Mouse (Mus musculus): Measurements from ENCODE around the gene Tnr.

Tnr gene

DNA sequence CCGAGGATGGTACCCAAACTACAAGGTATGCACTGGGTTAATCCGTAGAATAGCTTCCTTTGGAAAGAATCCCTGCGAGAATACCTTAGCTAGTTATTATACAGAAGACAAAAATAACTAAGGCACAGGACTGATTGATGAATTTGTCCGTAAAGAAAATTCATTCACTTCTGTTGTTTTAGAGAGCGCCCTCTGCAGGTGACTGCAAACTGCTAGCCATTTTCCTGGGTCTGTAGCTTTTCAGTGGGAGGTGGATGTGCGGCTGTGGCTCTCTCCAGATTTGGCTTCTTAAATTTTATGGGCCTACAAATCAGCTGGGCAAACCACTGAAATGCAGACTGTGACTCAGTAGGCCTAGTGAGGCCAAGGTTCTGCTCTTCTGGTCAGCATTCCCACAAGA, 42.5 kb downstream of the Tnr start:
- DNase-seq (ENCODE audit: low read depth), result peak; percentile 9

DNA sequence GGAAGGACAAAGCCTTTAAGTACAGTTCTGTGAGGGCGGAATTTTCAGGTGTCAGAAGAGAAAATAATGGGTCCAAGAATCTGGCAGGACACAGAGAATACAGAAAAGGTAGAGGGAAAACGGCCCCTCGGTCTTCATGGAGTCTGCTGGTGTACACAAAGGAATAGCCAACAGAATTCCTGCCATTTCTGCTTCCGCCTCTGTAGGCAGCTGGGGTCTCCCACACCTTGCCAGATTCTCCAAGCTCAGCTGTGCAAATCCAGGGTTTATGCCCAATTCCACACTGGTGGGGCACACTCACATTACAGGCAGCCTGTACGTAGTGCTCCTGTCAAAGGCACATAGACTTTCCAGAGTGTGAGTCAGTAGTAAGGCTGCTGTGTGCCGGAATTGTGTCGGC, 43.6 kb downstream of the Tnr start:
- no peak for DNase-seq (ENCODE audit: low read depth)

DNA sequence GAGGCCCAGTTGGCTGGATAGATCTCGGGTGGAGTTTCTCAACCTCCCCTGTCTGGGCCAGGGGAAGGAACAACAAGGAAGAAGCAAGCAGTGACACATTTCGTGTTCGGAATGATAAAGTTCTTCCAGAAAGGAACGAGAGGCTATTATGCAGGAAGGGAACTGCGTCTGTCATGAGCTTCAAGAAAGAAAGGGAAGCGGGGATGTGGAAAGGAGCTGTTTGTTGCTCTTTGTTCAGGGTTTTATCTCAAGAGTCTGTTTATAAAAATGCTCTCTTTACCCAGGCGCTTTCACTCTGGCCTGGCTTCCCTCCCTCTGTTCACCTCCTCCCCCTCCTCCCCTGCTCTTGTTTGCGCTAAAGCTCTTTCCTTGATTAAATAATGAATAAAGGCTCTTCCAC, 46.7 kb downstream of the Tnr start:
- DNase-seq (ENCODE audit: low read depth), result no peak

DNA sequence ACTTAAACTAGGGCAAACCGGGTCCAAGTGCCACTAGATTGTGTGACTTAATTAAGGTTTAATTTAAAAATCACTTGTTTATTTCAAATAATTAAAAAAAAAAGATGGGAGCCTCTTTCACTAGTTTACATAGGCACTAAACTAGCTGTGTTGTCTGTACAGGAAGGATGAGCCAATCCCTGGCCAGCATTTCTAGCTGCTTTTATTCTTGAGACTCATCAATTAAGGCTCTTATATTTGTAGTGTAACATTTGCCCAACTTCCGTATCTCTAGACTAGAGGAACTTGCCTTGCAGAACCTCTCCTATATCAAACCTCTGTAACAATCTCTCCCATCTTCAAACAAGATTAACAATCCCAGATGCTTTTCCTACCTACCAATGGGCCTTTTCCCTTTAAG, 47.3 kb downstream of the Tnr start:
- no peak for DNase-seq (ENCODE audit: low read depth)

DNA sequence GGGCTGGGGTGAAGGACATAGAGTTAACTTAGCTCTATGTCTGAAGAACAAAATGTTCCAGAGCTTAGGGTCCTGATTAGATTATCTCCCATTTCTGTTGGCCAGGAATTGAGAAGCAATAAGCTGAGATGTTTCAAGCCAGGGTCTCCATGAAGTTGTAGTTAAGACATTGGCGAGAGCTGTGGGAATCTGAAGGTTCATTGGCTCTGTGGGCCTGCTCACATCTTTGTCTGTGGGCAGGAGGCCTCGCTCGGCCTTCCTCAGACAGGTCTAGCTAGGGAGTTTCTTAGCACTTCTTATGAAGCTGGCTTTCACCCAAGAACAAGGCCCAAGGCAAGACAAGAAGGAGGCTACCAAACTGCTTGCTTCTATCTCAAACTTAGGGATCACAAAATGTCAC, 48.4 kb downstream of the Tnr start:
- DNase-seq (ENCODE audit: low read depth), result no peak

DNA sequence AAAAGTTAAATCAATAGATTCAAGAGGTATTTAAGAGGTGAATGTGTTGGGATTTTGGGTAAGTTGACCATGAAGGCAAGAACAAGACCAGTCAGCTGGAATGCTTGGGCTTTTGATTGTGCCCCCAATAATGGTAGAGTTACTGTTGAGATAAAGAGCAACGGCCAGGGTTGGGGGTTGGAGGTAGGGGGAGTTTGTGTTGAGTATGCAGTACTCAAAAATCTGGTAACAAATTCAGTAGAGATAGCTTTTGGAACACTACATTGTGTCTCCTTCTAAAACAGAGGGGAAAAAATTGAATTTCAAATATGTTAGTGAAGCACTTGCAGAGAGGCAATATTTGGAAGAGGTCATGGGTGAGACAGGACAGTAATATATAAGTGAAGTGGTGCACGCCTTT, 49.5 kb downstream of the Tnr start:
- DNase-seq (ENCODE audit: low read depth), result no peak

DNA sequence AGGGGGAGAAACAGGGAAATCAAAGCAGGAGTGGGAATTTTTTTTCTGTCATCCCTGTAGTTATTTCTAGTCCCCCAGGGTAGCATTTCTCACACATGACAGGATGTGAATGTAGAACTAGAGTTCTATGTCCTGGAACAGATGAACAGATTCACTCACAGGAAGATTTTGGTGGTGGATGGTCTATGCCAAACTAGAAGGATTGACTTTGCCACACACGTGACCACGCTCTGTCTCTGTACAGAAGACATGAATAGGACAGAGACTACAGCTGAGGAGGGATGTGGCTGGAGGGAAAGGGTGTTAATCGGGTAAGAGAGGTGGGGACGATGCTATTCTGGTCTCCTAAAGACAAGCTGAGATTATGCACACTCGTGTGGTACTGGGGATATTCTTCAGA, 51.1 kb downstream of the Tnr start:
- DNase-seq (ENCODE audit: low read depth), result no peak

DNA sequence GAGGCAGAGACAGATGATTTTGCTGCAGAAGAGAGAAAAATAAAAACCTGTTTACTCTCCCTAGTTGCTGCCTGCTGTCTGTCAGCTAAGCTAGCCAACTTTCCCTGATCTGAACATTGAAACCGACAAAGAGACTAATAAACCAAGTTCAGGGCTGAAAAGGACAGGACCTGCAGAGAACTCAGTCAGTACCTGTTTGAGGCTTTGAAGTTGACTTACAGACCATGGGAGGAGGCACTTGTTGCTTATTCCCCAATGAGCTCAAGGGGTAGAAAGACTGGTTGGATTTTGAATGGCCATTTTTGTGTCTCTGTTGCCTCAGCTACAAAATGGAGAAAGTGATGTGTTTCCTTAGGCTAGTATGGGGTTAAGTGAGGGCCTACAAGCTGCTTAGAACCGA, 52.7 kb downstream of the Tnr start:
- DNase-seq (ENCODE audit: low read depth), result no peak

DNA sequence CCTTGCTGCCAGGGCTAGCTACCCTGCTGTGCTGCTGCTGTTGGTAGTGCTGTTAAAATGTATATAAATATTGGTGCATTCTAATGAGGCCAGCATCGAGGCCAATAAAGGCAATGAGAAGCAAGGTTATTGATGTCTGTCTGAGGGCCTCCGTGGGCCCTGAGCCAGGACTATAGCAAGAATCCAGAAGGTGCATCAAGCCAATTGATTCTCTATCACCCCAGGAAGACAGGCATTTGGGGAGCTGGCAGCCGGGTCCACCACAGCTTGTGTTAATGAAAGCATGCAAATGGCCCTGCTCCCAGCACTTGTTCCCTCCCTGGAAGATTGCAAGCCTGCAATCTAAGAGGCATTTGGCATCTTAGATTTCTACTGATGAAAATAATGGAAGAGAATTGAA, 54.8 kb downstream of the Tnr start:
- DNase-seq (ENCODE audit: low read depth), result no peak

DNA sequence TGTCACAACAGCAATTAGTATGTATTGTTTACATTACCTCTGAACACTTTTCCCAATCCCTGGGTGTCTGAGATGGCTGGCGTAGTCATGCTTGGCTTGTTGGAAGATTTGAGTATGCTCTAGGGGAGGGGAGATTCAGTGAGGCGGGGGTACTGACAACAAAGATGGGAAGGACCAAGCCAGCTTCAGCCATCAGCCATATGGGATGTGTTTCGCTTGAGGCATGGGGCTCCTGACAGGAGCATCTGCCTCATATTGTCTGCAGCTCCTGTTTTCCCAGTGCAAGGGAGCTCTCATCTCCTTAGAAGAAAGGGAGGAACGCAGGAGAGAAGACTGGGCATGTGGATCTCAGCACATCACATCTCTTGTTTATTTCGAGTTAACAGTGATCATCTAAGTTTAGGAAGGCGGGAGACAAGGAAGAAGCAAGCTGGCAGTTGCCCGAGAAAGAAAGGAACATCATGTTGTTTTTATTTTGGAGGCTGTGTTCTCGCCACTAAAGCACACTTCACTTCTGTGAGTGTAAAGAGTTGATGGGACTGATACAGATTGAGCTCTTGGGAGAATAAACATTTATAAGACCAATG, 56.9 kb downstream of the Tnr start:
- DNase-seq (ENCODE audit: low read depth), result no peak

DNA sequence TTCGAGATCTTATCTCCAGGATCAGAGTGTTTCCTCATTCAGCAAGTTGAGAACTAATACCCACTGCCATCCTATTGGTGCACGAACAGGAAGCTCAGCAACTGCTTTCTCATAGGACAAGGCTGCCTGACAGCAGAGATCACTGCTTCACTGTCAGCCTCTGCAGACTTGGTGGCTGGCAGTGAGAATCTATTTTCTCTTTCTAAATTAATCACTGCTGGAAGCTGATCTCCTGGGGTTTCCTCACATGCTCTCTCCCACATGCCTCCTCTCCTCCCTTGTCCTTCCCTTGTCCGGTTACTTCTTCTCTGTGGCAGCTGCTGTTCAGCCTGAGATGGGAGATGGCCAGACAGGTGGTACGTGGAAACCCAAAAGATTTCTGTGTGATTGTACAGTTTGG, 60.3 kb downstream of the Tnr start:
- DNase-seq (ENCODE audit: low read depth), result no peak

DNA sequence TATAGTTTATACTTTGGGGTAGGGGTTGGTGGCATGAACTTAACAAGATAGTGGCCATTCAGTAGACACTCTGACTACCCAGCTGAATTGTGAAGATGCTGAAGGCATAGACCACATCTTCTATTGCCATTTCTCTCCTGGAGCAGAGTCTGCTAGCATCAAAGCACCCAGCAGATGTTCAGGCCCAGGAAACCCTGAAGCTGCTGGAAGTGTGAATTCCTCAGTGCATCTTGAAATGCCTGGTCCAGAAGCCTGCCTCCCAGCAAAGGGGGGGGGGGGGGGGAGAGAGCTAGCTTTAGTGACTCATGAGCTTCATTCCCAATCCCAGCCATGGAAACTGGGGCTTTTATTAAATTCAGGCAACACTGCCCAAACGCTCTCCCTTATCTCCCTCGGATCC, 65.2 kb downstream of the Tnr start:
- DNase-seq (ENCODE audit: low read depth), result no peak

DNA sequence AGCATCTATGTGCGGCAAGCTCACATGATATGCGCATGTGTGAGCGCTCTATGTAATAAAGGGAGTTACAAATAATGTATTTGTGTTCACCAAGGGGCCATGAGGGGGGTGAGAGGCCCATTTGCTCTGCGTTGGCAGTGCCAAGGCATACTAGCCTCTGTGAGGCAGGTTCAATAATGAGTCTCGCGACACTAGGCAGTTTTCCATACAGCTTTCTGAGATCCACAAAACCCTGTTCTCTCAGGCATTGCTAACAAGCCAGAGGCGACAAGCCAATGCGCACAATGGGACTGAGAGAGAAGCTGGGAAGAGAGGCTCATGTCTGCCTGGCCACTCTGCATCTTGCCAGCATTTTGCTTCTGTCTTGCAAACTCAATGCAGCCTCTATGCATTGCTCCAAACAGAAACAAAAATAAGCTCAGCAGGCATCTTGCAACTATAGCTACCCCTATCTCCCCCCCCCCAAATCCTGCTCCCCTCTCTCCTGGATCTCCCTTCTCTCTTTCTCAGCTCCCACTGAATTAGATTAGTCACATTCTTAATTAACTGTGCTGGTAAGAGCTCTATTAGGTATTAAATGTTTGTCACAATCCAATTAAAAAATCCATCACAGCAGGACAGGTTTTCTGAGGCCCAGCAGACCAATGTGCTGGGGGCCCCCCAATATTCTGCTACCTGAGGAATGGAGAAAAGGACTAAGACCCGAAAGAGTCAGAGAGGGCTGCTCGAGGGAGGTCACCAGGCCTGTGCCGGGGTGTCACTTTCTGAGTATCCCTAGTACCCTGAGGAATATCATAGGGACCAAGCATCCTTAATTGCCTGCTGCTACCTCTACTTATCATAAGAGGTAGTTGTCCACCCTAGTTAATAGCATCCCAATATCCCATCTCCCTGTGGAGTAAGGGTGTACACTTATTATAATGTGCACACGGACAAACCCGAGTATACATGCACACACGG, 70.8 kb downstream of the Tnr start:
- no peak for DNase-seq (ENCODE audit: low read depth)

DNA sequence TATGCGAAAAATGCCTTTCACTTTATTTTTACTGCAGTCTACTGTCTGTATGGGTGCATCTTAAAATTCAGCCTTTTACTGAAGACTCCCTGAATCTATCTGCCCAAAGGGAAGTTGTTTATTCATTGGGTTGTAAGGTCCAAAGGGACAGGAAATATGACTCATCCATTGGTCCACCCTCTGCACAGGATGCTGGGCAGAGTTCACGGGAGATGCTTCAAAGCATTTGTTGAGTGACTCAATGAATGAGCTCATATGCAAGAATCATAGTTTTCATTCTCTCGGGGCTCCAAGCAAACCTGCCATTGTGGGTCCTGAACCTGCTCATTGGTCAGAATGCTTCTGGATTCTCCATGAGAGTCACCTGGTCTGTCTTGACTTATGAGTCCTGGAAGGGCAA, 72.2 kb downstream of the Tnr start:
- DNase-seq (ENCODE audit: low read depth), result no peak

DNA sequence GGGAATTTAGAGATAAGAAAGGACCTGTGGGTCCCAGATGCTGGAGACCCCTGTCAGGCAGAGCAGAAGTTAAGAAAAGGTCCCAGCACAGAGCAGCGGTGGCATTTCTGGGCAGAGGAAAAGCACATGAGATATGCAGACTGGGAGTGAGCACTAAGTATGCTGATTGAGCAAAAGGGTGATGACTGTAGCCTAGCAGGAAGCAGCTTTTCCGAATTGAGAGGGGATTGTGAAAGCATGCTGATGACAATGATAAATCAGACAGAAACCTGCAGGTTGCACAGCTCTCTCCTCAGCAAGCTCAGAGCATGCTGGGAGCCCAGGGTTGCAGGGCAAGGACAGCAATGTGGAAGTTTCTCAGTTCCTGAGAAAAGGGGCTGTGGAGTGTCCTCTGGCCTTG, 73.1 kb downstream of the Tnr start:
- no peak for DNase-seq (ENCODE audit: low read depth)

DNA sequence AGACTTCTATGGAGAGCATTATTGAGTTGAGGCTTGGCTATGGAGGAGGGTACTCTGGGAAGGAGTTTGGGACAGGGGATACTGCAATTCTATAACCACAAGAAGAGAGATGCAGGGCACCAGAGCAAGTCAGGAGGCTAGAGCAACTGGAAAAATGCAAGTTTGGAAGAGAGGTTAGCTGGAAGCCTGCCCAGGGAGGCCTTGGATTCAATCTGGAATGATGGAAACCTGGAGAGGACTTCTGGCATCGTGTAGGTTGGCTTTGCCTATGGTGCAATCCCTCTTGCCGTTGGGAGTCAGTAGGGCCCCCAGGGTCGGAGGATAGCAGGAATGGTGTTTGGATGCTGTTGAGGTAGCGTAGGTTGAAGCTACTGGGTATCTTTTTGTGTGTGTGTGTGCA, 90.0 kb downstream of the Tnr start:
- no peak for DNase-seq (ENCODE audit: low read depth)

DNA sequence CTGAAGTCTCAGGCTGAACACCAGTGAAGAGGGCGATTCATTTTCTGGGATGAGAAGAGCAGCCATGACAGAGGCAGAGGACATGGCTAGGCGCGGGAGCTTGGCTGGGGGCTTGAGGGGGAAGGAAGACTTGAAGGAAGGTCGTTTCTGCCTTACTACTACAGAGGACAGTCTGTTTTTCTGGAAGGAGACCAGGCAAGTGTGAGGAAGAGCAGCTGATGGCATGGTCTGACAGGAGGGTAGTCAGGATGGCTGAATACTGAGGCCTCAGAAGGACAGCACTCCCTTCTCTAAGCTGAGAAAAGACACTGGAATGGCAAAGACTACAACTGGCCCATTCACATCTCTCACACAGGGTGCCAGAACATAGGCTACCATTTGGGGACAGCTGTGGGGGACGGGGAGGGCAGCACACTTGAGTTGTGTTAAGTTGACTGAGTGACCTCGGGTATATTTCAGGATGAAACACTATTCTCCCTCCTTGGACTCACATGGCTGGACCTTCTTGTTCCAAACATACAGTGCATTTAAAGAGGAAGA, 90.6 kb downstream of the Tnr start:
- DNase-seq (ENCODE audit: low read depth), result no peak

DNA sequence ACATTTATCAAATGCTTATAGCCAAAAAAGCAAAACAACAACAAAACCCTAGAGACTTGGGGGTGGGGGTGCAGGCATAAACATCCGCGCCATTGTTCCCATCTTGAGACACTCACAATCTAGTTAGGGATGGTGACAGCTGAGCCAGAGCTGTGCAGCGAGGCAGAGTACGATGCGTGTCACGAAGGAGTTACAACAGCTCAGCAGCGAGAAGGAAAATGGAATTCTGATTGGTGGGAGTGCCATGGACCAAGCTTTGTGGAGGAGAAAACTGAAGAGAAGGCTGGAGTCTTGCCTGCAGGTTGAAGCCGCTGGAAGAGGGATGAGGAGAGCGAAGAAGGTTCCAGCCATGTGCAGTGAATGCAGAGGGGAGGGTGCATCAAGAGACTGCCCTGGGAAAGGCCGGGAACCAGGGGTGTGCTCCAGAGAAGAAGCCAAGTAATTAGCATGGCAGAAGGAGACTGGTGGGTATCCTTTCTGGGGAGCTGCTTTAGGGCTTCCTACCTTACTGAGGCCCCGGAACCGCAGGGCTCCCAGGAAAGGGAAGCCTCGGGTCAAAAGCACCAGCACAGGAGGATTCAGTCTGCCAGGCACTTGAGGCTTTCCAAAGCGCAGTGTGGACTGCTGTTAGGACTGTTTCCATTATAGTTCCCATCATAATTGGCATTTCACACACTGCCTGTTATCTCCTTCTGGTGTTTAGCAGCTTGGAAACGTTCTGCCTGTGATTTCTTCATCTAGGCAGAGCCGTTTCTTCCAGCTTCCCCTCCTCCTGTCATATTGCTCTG, 91.3 kb downstream of the Tnr start:
- no peak for DNase-seq (ENCODE audit: low read depth)

DNA sequence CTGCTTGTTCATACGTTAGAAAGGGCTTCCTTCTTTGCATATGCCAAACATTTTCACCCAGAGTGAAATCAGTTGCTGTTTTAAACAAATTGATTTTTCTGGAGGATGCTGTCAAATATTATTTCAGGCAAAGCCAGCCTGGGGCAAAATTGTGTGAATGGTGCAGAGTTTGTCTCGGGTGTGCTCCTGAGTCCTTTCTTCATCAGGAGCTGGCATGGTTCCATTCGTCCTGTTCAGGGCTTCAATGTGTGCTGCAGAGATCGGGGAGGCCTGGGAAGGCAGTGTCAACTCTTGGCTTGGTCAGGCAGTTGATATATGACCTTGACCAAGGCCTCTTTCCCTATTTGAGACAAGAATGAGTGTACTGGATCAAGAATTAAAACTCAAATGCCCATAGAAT, 92.1 kb downstream of the Tnr start:
- DNase-seq (ENCODE audit: low read depth), result no peak

DNA sequence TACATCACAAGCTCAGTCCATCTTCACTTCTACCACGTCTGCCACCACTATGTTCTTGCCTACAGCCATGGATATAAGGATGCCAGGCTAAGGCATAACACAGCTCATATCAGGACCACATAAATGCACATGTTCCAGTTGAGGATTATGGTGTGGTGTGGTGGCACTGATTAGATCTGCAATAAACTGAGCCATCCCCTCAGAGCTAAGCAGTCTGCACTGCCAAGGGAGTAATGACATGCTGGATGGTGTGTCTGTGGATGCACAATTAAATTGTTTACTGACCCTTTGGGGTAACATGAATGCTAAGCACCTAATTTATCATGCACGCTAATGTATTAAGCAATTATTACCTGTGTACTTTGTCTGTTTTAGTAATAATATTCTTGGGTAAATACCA, 95.6 kb downstream of the Tnr start:
- no peak for DNase-seq (ENCODE audit: low read depth)

DNA sequence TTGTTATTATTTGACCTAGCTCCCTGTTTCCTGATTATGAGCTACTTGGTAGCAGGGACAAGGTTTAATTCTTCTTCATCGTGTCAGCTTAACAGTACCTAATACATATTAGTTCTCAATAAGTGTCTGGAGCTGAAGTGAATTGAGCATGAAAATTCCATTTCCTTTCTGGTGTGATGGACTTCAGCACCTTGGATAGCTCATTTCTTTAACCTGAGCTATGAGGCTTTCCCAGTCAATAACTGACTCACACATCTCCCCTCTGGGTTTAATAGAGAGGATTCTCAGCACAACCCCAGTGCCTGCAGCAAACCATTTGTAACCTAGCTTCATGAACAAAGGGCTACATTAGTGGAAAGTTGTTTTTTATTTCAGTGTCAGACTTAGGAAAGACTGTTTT, 97.8 kb downstream of the Tnr start:
- DNase-seq (ENCODE audit: low read depth), result peak; percentile 4

DNA sequence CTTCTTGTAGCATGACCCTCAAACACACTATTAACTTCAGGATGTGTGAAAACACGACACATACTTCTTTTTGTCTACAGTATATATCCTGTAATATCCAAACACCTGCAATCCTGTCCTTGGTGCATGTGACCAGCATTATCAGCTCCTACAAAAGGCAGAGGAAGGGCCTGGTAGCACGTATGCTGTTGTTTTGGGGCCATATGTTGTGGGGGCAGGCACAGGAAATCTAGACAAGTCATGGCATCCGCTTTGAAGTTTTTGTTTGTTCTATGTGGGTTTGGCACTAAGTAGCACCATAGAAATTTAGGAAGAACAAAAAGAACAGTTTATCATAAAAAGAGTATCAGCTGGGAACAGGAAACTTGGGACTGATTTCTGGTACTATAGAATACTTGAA, 105.5 kb downstream of the Tnr start:
- no peak for DNase-seq (ENCODE audit: low read depth)

Data from induced T-regulatory cell, adult 2 months (primary cell).